Mouse (Mus musculus) neural tube, postnatal 0 days (tissue): Measurements from ENCODE around the gene Hs6st3. TPM values are rescaled to one million over a fixed set of nuclear protein-coding genes. Genes with fewer than 3 reads are reported as not detected.

Source experiments
- polyA plus RNA-seq: library from polyadenylated mRNA; unstranded; fragments of >200 nt; fragmentation: Nextera tagmentation; extraction: Ambion mirVana; gene quantifications from 2 replicates; pipeline ENCODE4 v1.2.1, GENCODE M21; 2015

Gene Hs6st3
- 2.9 and 3.6 TPM in 2 replicates for polyA plus RNA-seq

GRCm38 (mm10) chr14:119137906-119138785 lies at the start of gene Hs6st3:
TSS of gene Hs6st3 (plus strand) at chr14:119138341.

GRCm38 (mm10) chr14:119098851-119099569 lies 39.1 kb upstream of the Hs6st3 start, which contains the start of gene Uggt2:
TSS of gene Uggt2 (minus strand) at chr14:119099430.

Other genes with a start within 250 kb of the Hs6st3 start
- gene Dzip1, start 212.9 kb upstream of the Hs6st3 start, polyA plus RNA-seq = 133 and 143 TPM in 2 replicates
- 25.6 and 25.9 TPM in 2 replicates for gene Dnajc3, start 200.4 kb upstream of the Hs6st3 start, polyA plus RNA-seq
- 14.9 and 15.2 TPM in 2 replicates for gene Uggt2, start 38.9 kb upstream of the Hs6st3 start, polyA plus RNA-seq